Mouse (Mus musculus) urinary bladder, adult 2 months (tissue): ENCODE data around the gene Npm3. TPM values are rescaled to one million over a fixed set of nuclear protein-coding genes. Genes with fewer than 3 reads are reported as not detected.

Experiments used
- DNase-seq: peaks from one replicate; pipeline ENCODE4 v3.0.0; 2022; ENCODE audit warnings: low spot score
- polyA plus RNA-seq: library from polyadenylated mRNA; depleted of rRNA; stranded (reverse); fragments of >200 nt; gene quantifications from 2 replicates; pipeline ENCODE4 v1.2.3, GENCODE M21; 2012

The Npm3 gene
- polyA plus RNA-seq, 1 experiment, result 70.7 TPM

DNA sequence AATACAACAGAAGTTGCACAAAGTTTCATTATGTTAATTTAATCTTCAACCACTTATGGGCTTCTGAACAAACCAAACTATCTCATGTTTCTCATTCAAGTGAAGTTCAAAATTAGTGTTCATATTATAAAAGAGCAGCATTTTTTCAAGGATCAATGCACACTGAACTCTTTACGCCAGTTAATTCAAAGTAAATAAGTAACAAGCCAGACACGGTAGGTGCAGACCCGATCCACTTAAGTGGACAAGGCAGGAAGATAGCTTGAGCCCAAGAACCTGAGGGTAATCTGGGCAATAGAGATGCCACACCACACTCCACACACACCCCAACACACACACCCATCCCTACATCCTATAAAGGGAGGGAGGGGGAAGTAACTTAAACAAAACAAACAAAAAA, 4.2 kb upstream of the Npm3 start:
- no peak for DNase-seq

- DNase-seq, result no peak
Observed at GRCm38 (mm10) chr19:45751881-45752280, 2.5 kb upstream of the Npm3 start.

DNA sequence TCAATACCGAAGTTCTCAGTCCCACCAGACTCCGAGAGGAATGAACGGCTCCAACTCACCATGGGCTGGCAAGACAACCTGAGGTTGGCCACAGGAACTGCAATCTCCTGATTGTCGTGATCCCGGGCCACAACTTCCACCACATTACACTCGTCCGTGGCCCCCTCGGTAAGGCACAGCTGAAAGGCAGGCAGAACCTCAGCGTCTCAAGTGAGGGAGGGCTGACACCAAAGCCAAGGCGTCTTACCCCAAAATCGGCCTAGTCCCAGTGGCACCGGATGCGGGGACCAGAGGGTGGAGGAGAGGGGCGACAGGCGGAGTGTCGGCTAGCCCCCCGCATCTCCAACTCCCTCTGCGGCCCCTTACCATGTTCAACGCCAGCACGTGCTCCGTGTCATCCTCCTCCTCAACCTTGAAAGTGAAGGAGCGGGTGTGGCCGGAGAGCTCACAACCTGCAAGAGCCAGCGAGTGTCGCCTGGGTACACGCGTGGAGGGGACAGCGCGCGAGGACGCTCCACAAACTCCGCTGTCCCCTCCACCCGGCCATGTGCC, 624 bp downstream of the Npm3 start:
- no peak for DNase-seq

GRCm38 (mm10) chr19:45748206-45748605, 1.2 kb downstream of the Npm3 start:
- no peak for DNase-seq

DNA sequence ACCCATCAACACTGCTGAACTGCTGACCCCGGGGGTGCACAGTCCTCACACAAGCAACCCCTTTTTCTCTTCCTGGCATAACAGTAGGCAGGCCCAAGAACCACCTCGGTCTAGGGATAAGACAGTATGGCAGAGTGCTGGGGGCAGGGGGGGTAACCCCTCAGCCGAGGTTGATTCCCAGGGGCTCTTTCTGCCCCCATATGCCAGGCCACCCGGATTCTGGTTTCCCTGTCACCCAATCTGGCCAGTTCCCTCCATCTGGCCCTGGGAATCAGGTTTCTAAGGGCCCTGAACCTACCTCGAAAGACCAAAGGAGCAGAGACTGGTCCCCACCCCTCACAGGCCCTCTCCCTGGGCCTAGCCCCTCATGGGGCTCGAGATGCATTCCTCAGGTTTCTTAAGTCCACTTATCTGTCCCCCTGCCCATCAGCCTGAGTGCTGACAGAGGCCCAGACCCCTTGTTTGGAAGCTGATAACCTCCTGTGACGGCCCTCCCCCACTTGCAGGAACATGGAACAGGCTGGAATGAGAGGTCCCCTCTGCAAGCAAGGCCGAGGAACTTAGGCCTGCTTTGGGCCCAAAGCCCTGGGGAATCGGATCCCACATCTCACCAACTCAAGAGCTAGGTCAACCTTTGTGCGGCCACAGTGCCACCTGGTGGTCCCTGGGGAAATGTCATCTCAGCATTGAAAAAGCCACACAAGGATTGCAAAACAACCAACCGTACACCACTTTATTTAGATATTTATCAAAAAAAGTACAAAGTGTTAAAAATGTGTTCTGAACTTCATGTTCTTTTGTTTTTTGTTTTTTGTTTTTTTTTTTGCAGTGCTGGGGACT, 2.1 kb downstream of the Npm3 start:
- peak; percentile 69 for DNase-seq

- DNase-seq, result peak; percentile 61
Observed at GRCm38 (mm10) chr19:45746153-45747020, 3.0 kb downstream of the Npm3 start.

GRCm38 (mm10) chr19:45745344-45746152, 3.8 kb downstream of the Npm3 start:
- no peak for DNase-seq

DNA sequence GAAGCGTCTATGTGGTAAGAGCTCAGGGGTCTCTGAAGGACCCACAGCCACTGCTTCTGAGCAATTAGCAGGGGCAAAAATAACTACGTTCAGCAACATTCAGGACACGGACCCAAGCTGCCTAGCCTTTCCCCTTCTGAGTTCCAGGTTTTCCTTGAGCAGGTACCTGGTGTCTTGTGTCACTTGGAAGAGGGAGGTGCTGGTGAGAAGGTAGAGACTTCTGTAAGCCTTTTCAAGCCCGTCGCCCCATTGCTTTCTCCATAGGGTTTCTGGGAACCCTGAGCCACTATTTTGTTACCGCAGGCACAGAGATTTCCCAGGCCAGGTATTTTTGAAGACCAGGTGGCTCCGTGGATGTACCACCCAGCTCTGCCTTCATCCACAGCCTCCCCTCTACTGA, 5.8 kb downstream of the Npm3 start:
- no peak for DNase-seq

- no peak for DNase-seq
Observed at GRCm38 (mm10) chr19:45742984-45743575, 6.3 kb downstream of the Npm3 start.

DNA sequence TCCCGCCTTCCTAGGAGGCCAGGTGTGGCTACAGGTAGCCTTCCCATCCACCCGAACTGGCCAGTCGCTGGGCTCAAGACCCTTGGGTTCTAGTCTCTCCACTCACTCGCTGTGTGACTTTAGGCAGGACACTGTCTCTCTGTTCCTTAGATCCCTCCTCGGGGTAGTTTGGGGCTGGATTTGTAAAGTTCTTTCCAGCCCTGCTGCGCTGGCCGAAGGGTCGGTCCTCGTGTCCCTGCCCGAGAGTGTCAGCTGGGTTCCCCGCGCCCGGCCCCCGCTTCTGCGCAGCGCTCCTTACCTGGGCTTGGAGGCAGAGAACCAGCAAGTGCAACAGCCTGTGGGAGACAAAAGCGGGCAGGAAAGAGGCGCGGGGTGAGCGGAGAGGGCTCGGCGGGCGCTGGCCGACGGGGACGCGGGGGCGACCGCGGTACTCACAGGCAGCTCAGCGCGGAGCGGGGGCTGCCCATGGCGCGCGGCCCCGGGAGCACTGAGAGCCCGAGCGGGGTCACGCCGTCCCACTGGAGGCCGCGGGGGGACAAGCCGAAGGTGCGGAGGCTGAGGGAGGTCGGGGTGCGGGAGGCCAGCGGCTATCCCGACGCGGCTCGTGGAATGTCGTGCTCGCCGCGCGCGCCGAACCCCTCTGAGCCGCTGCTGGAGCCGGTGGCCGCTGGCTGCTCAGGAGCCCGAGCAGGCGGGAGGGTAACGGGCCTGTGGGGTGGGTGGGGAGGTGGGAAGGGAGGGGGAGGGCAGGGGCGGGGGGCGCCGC, 7.0 kb downstream of the Npm3 start, which contains the start of gene Fgf8:
Fgf8 (minus strand) TSS at position 698 of the 766 bp plus-strand sequence.
- DNase-seq, result no peak

- DNase-seq, result no peak
Observed at GRCm38 (mm10) chr19:45741431-45742217, 7.8 kb downstream of the Npm3 start.

DNA sequence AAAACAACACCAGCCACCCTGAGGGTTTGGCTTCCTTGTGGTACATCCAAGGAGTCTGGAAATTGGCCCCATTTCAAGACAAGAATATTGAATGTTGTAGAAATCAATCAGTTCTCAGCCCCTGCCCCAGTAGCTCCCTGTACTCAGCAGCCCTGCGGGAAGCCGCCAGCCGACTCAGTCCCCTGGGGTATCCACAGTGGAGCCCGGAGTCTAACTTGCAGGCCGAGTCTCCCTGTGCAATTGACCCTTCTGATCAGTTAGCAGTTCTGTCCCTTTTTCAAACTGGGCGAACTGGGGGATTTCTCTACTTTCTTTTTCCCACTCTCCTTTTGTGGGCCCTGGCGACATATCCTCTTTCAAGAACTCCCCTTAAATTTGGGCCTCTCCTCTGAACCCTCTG, 8.6 kb downstream of the Npm3 start:
- no peak for DNase-seq

GRCm38 (mm10) chr19:45740233-45740632, 9.2 kb downstream of the Npm3 start:
- no peak for DNase-seq

GRCm38 (mm10) chr19:45738521-45738920, 10.9 kb downstream of the Npm3 start:
- DNase-seq, result no peak

DNA sequence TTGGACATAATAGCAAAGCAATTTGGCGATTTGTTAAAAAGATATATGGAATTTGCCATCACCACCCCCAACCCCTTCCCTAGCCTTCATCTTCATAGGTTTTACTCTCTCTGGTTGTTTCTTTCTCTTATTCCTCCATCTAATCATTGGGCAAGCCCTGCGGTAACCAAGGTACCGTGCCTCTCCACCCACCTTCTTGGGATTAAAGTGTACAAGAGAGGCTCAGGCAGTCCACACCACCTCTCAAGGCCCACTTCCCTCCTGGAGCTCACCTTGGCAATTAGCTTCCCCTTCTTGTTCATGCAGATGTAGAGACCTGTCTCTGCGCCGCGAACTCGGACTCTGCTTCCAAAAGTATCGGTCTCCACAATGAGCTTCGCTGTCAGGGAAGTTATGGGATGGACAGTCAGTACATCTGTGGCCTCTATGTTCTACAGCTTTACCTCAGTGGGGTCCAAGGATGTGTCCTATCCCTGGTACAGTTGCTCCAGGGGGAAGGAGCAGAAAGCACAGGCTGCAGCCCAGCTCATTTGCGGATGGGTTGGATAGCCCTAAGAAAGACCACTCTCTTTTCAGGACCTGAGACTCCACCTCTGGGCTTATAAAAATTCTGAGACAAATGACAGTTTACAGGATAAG, 11.4 kb downstream of the Npm3 start:
- no peak for DNase-seq

DNA sequence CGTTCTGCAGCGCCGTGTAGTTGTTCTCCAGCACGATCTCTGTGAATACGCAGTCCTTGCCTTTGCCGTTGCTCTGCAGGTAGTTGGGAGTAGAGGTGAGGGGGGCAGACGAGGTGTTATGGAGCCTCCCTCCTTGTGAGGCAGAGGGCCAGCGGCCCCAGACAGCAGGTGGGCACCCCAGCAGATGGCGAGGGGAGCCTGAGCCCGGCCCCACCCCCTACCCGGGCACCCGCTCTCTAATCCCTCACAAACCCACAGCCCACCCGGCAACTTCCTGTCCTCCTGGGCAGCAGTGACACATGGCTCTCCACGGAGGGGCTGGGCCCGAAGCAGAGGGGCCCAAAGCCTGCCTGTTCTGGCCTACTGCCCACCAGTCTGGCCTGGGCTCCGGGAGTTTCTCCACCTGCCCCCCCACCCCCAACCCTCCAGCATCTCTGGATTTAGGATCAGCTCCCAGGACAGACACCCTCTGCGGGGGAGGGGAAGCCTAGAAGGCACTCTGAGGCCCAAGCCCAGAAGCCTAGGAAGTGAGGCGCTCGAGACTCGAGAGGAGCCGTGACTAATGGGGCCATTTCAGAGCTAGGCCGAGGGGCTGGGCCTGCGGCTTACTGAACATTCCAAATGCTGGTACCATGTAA, 12.1 kb downstream of the Npm3 start:
- no peak for DNase-seq

DNA sequence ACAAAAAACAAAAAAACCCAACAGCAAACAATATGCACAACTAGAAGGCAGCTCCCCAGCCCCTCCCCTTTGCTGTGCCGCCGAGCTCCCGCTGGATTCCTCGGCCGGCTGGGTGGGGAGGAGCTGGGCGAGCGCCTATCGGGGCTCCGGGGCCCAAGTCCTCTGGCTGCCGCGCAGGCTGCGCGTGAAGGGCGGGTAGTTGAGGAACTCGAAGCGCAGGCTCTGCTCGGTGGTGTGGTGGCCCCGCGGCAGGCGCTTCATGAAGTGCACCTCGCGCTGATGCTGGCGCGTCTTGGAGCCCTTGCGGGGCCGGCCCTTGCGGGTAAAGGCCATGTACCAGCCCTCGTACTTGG, 12.6 kb downstream of the Npm3 start:
- DNase-seq, result peak; percentile 35

- DNase-seq, result no peak
Observed at GRCm38 (mm10) chr19:45736241-45736640, 13.2 kb downstream of the Npm3 start.

GRCm38 (mm10) chr19:45734762-45735161, 14.6 kb downstream of the Npm3 start:
- no peak for DNase-seq
